Mouse (Mus musculus) C2C12 (cell line): ENCODE data around the gene Fam213b.

Source experiments
- CTCF ChIP-seq: IDR thresholded peaks from one replicate; pipeline ENCODE4 v1.5.1; 2011; ENCODE audit not compliant: control insufficient read depth, insufficient read depth, insufficient read length
- MAX ChIP-seq: IDR thresholded peaks from one replicate; pipeline ENCODE4 v1.6.1; 2011; ENCODE audit warnings: mild to moderate bottlenecking, control low read depth
- MYOD1 ChIP-seq: IDR thresholded peaks from one replicate; pipeline ENCODE4 v1.6.1; 2011; ENCODE audit warnings: low read depth; ENCODE audit not compliant: control insufficient read depth, insufficient read length

DNA sequence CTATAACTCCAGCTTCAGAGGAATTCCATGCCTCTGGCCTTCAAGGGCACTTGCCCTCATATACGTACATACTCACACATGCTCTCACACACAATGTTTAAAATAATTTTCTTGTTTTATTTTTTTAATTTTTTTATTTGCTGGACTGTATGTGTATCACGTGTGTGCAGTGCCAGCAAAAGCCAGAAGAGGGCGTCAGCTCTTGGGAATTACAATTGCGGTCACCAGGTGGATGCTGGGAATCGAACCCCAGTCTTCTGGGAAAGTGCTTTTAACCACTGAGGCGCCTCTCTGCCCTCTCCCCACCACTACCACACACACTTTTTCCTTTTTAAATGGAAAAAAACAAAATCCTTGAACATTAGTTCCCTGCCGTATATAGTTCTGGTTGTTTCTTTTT lies 42.1 kb downstream of the Fam213b start:
- TF ChIP-seq CTCF (no peak), MAX (no peak), MYOD1 (no peak)
